Mouse (Mus musculus) stomach, adult 2 months (tissue): ENCODE measurements around the gene Gm10229. TPM values are rescaled to one million over a fixed set of nuclear protein-coding genes. Genes with fewer than 3 reads are reported as not detected.

Experiments used
- polyA plus RNA-seq: library from polyadenylated mRNA; depleted of rRNA; stranded (reverse); fragments of >200 nt; gene quantifications from 2 replicates; pipeline ENCODE4 v1.2.3, GENCODE M21; 2012; rRNA removed

Gene Gm10229
- not detected in 2 replicates for polyA plus RNA-seq

GRCm38 (mm10) chr16:89014984-89015383 lies at the start of gene Gm10229:
Gm10229 (plus strand) TSS chr16:89015284.

GRCm38 (mm10) chr16:89010659-89011058 lies 4.4 kb upstream of the Gm10229 start, which contains the start of gene Krtap22-2:
Krtap22-2 (minus strand) TSS chr16:89010759.

GRCm38 (mm10) chr16:89031399-89031798 lies 16.3 kb downstream of the Gm10229 start, which contains the start of gene Krtap6-1:
Krtap6-1 (plus strand) TSS chr16:89031699.

GRCm38 (mm10) chr16:89041372-89041771 lies 26.3 kb downstream of the Gm10229 start, which contains the start of gene Gm10228:
Gm10228 (minus strand) TSS chr16:89041472.

GRCm38 (mm10) chr16:89047783-89048182 lies 32.7 kb downstream of the Gm10229 start, which contains the start of gene Krtap6-5:
Krtap6-5 (minus strand) TSS chr16:89047883.

GRCm38 (mm10) chr16:89063902-89064301 lies 48.8 kb downstream of the Gm10229 start, which contains the start of gene 1110025L11Rik:
1110025L11Rik (minus strand) TSS chr16:89064002.

Other genes starting within 250 kb of the Gm10229 start
- not detected in 2 replicates for gene 2310057N15Rik, start 241.1 kb upstream of the Gm10229 start, polyA plus RNA-seq
- not detected in 2 replicates for gene Gm5965, start 237.4 kb upstream of the Gm10229 start, polyA plus RNA-seq
- gene Gm20741, start 203.1 kb upstream of the Gm10229 start, polyA plus RNA-seq: not detected in 2 replicates
- not detected in 2 replicates for gene Krtap15, start 195.1 kb upstream of the Gm10229 start, polyA plus RNA-seq
- not detected in 2 replicates for gene Krtap14, start 189.1 kb upstream of the Gm10229 start, polyA plus RNA-seq
- gene Krtap19-1, start 145.9 kb upstream of the Gm10229 start, polyA plus RNA-seq: not detected in 2 replicates
- gene Krtap19-2, start 141.0 kb upstream of the Gm10229 start, polyA plus RNA-seq: not detected in 2 replicates
- not detected in 2 replicates for gene Krtap19-3, start 137.2 kb upstream of the Gm10229 start, polyA plus RNA-seq
- gene Krtap19-4, start 130.2 kb upstream of the Gm10229 start, polyA plus RNA-seq: not detected in 2 replicates
- gene Krtap19-5, start 118.8 kb upstream of the Gm10229 start, polyA plus RNA-seq: not detected in 2 replicates
- not detected in 2 replicates for gene Krtap19-9b, start 83.0 kb upstream of the Gm10229 start, polyA plus RNA-seq
- not detected in 2 replicates for gene Krtap16-3, start 52.4 kb upstream of the Gm10229 start, polyA plus RNA-seq
- not detected in 2 replicates for gene Krtap22-2, start 4.5 kb upstream of the Gm10229 start, polyA plus RNA-seq
- not detected in 2 replicates for gene Krtap6-1, start 16.4 kb downstream of the Gm10229 start, polyA plus RNA-seq
- gene Gm10228, start 26.2 kb downstream of the Gm10229 start, polyA plus RNA-seq: not detected in 2 replicates
- gene Krtap6-5, start 32.6 kb downstream of the Gm10229 start, polyA plus RNA-seq: not detected in 2 replicates
- gene 1110025L11Rik, start 48.7 kb downstream of the Gm10229 start, polyA plus RNA-seq: not detected in 2 replicates
- not detected in 2 replicates for gene Krtap6-3, start 68.7 kb downstream of the Gm10229 start, polyA plus RNA-seq
- not detected in 2 replicates for gene Gm6358, start 125.6 kb downstream of the Gm10229 start, polyA plus RNA-seq
- not detected in 2 replicates for gene Gm10061, start 135.8 kb downstream of the Gm10229 start, polyA plus RNA-seq
- gene Gm9789, start 142.7 kb downstream of the Gm10229 start, polyA plus RNA-seq: not detected in 2 replicates
- not detected in 2 replicates for gene Gm7735, start 154.2 kb downstream of the Gm10229 start, polyA plus RNA-seq
- gene 1110057P08Rik, start 159.5 kb downstream of the Gm10229 start, polyA plus RNA-seq: not detected in 2 replicates
- gene Krtap20-2, start 190.6 kb downstream of the Gm10229 start, polyA plus RNA-seq: not detected in 2 replicates